Mouse (Mus musculus) cerebellum, postnatal 14 days (tissue): Measurements from ENCODE around the gene Cxadr.

Experiments
- DNase-seq, 2 experiments: peaks; one replicate each; pipeline ENCODE4 v3.0.0; 2021; ENCODE audit warnings: mixed read lengths in 2 of 2

Gene Cxadr

DNA sequence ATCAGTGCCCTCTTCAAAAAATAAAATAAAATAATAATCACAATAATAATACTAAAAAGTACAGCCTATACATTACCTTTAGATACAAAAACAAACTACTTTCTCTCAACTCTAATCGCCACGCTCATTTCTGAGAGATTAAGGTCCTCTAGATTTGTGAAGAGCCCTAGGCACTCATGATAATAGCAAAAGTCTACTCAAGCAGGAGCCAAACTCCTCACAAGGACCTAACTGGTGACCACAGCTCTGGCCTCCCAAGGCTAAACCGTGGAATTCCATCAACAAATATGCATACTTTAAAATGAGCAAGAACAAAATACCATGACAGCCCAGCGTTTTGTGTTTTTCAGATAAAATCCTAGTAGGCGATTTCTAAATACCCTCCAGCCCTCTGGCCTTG lies 71.5 kb downstream of the Cxadr start:
- DNase-seq = no peak

DNA sequence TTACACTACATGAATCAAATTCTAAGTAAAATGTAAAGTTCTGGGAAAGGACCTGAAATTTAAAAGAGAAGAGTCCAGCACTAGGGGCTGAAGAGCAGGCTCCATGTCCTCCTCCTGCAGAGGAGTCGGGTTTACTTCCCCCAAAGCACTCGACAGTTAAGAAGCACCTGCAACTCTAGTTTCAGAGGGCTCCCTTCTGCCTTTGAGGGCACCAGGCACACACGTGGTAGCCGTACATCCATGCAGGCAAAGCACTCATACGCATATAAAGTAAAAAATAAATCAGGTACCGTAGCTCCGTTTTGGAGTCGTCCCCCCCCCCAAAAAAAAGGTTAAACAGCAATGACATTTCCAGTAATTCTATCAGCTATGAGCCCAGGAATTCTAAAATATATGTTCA lies 72.5 kb downstream of the Cxadr start:
- no peak for DNase-seq

DNA sequence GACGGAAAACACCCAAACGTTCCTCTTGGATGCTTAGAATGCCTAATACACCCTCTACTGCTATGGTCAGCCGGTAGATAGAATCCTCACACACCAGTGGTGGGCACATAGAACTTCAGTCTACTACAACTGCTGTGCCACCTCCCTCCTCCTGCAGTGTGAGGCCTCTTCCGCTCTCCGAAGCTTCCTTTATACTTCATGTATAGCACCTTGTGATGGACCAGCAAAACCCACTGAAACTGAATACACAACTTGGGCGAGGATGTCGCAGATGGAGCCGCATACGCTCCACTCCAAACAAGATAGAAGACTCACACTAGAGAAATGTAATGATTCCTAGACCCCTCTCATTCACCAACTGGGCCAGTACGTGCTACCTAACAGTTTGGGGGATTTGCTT lies 73.9 kb downstream of the Cxadr start:
- peak; percentile 2 to 4 for DNase-seq

DNA sequence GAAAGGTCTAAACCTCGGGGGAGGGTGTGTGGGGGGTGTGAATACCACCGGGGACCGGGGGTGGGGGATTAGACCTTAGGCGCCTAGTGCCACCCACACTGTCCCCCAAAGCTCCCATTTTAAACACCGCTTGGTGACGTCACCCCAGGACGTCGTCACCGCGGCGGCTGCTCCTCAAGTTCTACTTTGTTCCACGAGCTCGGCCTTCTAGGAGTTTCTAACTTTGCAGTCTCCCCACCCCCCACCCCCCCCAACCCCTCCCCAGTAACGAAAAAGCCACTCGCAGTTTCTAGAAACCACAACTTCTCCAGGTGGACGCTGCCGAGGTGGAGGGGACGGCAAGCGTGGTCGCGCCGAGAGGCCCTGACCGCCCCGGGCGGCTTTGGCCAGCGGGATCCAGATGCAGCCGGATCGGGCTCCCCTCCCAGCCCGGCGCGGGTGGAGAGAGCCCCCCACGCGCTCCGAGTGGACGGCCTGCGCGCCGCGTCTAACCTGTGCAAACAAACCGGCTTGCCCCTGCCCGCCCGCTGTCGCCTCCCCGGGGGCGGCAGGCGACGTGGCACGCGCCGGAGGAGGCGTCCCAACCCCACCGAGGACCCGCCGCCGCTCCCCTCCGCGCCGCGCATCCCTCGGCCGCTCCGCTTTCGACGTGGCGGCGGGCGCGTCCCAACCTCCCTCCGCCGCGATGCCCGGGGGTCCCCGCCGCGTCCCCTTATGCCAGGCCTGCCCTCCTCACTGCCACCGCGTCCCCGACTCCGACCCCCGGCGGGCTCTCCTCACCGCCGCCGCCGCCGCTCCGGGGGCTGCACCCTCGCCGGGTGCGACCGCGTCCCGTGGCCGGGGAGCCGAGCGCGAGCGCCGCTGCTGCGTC lies 74.8 kb downstream of the Cxadr start:
- DNase-seq = peak; percentile 29 to 51

- peak; percentile 84 to 91 for DNase-seq
These were observed 75.7 kb downstream of the Cxadr start, which contains the start of gene Btg3 for GRCm38 (mm10) chr16:78376745-78377570. Btg3 (minus strand) TSS chr16:78377192.

GRCm38 (mm10) chr16:78378493-78378892 lies 77.2 kb downstream of the Cxadr start:
- no peak for DNase-seq

DNA sequence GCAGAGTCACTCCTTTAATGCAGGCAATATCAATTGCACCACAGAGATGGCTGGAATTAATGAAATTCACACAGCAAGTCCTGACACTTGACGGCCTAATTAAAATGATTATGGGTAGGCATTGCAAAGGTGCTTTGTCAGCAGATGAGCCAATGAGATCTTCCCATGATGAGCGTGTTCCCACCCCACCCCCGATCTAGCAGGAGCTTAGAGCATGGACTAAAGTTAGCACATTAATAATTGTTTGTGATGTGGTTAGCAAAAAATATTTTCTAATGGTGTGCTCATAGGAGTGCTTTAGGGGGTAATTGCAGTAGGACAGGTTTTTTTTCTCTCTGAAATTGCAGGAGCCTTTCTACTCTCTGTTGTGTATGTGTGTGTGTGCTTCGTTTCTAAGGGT lies 87.8 kb downstream of the Cxadr start:
- peak in 1 of 2 experiments; percentile 6 for DNase-seq

- DNase-seq = peak; percentile 56 to 69
These were observed 88.7 kb downstream of the Cxadr start for GRCm38 (mm10) chr16:78389986-78390385.

GRCm38 (mm10) chr16:78391354-78391753 lies 90.1 kb downstream of the Cxadr start:
- no peak for DNase-seq

GRCm38 (mm10) chr16:78398734-78399133 lies 97.4 kb downstream of the Cxadr start:
- no peak for DNase-seq

- no peak for DNase-seq
These were observed 98.1 kb downstream of the Cxadr start for GRCm38 (mm10) chr16:78399423-78399822.

- DNase-seq = no peak
These were observed 101.0 kb downstream of the Cxadr start for GRCm38 (mm10) chr16:78402316-78402715.

DNA sequence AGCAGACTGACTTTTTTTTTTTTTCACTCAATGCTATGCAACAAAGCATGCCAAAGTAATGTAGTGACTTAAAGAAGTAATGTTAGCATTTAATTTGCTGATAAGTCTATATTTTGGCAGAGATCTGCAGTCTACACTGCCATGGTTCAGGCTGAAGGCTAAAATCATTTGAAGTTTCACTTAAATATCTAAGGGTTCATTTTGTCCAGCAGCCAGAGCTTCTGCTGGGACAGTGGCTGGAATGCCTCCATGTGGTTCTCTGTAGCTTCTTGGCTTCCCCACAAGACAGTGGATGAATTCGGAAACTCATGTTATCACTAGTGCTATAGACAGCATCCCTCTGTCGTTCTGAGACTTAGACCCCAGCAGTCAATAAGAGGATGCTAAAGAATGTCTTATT lies 105.4 kb downstream of the Cxadr start:
- DNase-seq = no peak

- DNase-seq = no peak
These were observed 106.6 kb downstream of the Cxadr start for GRCm38 (mm10) chr16:78407855-78408254.
